Mouse (Mus musculus): ENCODE results near the gene Grk3. TPM values are rescaled to one million over a fixed set of nuclear protein-coding genes. Genes with fewer than 3 reads are reported as not detected.

The Grk3 gene
- 0.36 TPM for polyA plus RNA-seq (2017; shearing (Covaris generic))

DNA sequence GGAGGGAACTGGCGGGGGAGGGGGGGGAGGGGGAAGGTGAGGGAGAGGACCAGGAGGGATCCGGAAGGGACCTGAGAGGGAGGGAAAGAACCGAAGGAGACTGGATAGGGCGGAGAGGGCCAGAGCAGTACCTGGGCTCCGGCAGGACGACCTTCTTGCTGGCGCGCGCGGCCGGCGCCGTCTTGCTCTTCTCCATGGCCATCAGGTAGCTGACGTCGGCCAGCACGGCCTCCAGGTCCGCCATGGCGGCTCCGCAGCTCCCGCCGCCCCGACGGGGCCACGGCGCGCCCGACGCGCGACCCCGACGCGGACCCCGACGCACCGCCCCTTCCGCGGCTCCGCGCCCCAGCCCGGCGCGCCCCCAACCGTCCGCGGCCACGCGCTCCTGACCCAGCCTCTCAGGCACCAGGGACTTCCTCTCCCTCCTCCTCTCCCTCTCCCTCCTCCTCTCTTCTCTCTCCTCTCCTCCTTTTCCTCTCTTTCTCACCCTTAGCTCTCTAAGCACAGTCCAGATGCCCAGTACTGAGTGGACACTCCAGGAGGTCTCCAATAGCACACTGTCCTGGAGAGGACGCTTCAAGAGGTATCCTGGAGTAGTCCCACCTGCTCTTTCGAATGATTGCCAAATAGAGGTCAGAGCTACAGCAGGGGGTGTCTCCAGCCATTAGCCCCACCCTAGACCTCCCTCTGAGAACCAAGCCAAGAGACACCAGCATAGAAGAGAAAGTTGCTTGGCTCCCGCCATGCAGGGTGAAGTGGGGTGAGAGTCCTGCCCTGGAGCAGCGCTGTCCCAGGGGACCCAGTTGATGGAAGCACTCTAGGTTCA lies at the start of gene Grk3:
TSS of gene Grk3 (minus strand) at position 556 of the 826 bp plus-strand sequence.

GRCm38 (mm10) chr5:112895674-112896654 lies 119.6 kb downstream of the Grk3 start, which contains the start of gene Myo18b:
Myo18b (minus strand) TSS chr5:112896362.

Other genes with a start within 250 kb of the Grk3 start
- gene Myo18b, start 119.4 kb downstream of the Grk3 start, polyA plus RNA-seq (2017; shearing (Covaris generic)) = 0.07 TPM
- gene Crybb2, start 54.3 kb upstream of the Grk3 start, polyA plus RNA-seq (2017; shearing (Covaris generic)) = not detected
- not detected for gene Crybb3, start 65.8 kb upstream of the Grk3 start, polyA plus RNA-seq (2017; shearing (Covaris generic))
- gene 2900026A02Rik, start 205.4 kb upstream of the Grk3 start, polyA plus RNA-seq (2017; shearing (Covaris generic)) = 3.5 TPM
- gene Tmem211, start 211.1 kb upstream of the Grk3 start, polyA plus RNA-seq (2017; shearing (Covaris generic)) = not detected